Mouse (Mus musculus) left cerebral cortex, adult 9 months (tissue): ENCODE data around the gene Wdr26.
A peak's percentile ranks its signal among the peaks of the same experiment; 100 is the strongest.

Experiments used
- DNase-seq, 2 experiments: peaks; one replicate each; pipeline ENCODE4 v3.0.0; 2022; ENCODE audit warnings: low spot score in 2 of 2

Gene Wdr26

DNA sequence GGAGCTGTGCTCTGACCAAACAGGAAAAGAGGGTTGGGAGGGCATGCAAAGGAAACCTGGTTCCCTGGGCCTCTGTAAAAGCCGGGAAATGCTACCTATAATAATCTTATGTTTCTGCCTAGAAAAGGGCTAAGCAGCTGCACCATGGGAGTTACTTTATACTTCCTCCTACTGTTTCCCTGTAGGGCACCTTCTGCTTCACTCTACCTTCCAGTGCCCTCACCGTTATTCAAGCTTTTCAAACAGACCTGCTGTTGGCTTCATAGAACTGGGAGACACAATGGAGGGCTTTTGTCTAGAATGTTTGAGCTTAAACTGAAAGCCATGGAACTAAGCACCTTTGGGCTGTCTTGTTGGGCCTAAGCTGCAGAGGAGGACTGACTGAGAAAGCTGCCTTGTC is 44.0 kb downstream of the Wdr26 start:
- no peak for DNase-seq

- no peak for DNase-seq
Measured at GRCm38 (mm10) chr1:181151541-181151940, 60.3 kb downstream of the Wdr26 start.

- peak; percentile 65 to 92 for DNase-seq
Measured at GRCm38 (mm10) chr1:181150827-181151534, 60.8 kb downstream of the Wdr26 start.

GRCm38 (mm10) chr1:181150431-181150826 is 61.4 kb downstream of the Wdr26 start:
- DNase-seq = no peak

GRCm38 (mm10) chr1:181149373-181150017 is 62.3 kb downstream of the Wdr26 start:
- DNase-seq = no peak

GRCm38 (mm10) chr1:181148540-181148939 is 63.3 kb downstream of the Wdr26 start:
- no peak for DNase-seq

DNA sequence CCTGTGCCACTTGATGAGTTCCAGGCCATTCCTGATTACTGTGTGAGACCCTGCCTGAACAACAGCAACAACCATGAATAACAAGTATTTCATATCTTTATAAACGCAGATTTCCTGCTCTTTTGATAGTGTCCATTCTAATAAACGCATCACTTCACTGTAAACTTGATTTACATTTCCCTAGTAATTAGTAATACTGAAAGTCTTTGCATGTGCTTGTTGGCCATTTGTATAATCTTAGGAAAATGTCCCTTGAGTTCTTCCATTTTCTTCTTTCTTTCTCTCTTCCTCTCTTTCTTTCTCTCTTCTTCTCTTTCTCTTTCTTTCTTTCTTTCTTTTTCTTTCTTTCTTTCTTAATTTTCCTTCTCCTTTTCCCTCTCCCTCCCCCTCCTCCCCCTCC is 65.6 kb downstream of the Wdr26 start:
- no peak for DNase-seq

GRCm38 (mm10) chr1:181144966-181145365 is 66.8 kb downstream of the Wdr26 start:
- no peak for DNase-seq

DNA sequence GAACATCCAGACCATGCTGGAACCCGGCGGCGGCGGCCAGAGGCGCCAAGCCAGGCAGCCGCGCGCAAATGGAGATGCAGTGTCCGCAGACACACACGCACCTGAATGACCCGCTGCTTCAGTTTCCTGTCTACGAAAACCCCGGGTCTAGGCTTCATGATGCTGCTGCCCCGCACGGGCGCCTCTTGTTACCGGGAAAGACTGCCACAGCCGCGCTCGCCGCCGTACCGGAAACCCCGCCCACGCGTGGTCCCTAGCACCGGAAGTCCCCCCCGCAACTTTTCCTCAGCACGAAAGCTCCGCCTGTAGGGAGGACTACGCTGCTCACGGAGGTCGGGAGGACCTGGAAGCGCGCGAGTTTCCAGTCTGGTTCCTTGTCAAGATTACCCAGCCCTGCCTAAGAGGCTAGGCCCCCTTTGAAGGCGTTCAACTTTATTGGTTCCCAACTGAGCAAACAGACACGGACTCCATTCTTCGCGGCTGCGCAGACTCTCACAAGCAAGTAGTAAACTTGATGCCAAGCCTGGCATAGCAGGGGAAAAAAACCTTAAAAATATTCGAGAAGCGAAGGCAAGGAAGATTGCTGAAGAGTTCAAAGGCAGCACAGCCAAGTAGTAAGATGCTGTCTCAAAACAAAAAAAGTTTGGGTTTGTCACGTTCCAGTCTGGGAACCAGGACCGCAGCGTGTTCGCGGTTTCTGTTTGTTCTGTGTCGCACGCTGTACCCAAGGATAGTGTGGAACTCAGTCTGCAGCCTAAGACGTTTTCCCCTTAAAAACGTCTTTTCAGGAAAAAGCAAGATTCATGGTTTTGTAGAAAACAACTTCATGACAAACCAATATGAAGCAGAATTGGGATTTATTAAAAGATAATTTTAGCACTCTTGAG is 67.6 kb downstream of the Wdr26 start, which contains the start of the genes Nvl and Cnih4:
Gene Nvl (minus strand): TSS at position 255 of the 887 bp plus-strand sequence.
Gene Cnih4 (plus strand): TSS at position 744 of the 887 bp plus-strand sequence.
- DNase-seq = peak; percentile 87 to 95

- DNase-seq = no peak
Measured at GRCm38 (mm10) chr1:181143609-181143949, 68.2 kb downstream of the Wdr26 start.

DNA sequence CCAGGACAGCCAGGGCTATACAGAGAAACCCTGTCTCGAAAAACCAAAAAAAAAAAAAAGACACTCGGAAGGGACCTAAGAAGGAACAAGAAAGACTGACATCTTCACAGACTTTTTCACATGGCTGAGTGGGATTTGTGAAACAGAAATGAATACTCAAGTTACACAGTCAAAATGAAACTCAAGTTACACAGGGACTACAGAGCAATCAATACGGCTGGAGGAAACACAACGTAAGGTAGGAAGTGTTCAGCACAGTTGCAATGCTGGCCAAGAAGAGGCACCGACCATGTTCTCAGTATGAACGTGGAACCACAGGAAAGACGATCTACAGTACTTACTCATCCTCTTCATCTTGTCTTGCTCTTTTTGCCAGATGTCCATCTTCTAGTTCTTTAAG is 73.1 kb downstream of the Wdr26 start:
- no peak for DNase-seq

DNA sequence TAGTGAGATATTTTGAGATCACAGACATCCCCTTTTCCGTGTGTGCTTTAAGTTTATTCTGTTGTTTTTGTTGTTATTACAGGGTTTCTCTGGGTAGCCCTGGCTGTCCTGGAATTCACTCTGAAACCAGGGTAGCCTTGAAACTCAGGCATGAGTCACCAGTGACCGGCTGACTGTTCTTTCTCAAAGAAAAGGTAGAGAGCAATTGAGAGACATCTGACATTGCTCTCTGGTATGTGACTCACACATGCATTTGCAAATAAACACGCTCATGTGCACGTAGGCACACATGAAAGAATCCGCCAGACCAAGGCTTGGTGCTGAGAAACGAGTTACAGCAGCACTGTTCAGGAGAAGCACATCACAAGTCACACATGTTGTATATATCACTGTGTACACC is 79.9 kb downstream of the Wdr26 start:
- no peak for DNase-seq

- no peak for DNase-seq
Measured at GRCm38 (mm10) chr1:181126766-181127165, 85.0 kb downstream of the Wdr26 start.

DNA sequence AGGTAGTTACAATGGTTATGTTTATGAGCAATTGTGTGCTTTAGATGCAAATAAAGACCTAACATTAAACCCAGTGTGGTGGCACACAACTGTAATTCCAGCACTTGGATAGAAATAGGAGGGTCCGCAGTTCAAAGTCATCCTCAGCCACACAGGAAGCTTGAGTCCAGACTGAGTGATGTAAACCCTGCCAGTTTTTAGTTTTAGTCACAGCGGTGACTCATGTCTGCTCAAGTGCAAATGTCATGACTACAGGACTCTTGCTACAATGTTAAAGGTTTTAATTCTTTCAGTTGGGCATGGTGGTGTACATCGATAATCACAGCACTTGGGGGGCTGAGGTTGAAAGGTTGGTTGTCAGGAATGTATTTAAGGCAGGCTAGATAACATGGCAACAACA is 85.9 kb downstream of the Wdr26 start:
- DNase-seq = no peak

DNA sequence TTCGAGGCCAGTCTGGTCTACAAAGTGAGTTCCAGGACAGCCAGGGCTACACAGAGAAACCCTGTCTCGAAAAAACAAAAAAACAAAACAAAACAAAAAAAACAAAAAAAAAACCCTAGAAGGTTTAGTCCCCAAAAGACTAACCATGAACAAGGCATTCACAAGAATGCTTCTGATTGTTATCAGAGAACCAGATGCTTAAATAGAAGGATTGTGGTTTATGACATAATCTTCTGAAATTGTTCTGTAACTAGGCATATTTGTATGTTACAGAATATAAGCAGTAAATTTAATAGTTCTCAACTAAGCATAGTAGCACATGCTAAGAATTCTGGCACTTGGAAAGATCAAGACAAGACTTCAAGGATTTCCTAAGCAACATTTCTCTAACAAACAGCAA is 87.7 kb downstream of the Wdr26 start:
- DNase-seq = no peak
